Mouse (Mus musculus) B cell, adult 2 months (primary cell): Measurements from ENCODE around the gene Ahdc1.

Source experiments
- DNase-seq, 2 experiments: peaks; one replicate each; pipeline ENCODE4 v3.0.0; 2022

Gene Ahdc1

DNA sequence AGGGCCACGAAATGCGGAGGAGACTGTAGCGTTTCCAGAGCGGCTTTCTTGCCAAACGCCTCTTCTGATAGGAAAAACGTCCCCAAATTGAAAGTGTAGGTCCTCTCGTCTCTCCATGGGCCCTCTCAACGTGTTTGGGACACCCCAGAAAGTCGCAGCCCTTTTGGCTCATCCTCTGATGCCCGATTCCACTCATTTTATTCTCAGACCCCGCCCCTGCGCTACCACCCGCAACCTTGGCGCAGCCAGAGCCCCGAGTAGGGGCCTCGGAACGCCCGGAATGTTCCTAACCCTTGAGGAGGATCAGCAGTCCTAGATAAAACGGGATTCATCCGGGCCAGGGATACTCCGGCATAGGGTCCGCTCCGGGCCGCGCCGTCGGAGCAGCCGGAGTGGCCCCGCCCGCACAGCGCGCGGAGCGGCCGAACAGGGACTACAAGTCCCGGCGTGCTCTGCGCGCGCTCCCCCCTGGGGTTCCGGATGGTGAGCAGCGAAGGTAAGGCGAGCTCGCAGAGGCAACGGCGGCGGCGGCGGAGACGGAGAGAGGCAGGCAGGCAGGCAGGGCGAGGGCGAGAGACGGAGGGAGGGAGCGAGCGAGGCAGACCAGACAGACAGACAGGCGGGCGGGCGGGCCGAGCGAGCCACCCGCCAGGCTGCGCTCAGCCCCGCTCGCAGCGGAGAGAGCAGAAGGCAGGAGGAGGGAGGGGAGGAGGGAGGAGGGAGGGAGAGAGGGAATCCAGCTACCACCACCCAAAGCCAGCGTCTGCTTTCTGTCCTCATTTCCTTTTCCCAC, at the start of gene Ahdc1:
TSS of gene Ahdc1 (plus strand) at position 233 of the 793 bp plus-strand sequence.
- DNase-seq = peak; percentile 94 to 95

DNA sequence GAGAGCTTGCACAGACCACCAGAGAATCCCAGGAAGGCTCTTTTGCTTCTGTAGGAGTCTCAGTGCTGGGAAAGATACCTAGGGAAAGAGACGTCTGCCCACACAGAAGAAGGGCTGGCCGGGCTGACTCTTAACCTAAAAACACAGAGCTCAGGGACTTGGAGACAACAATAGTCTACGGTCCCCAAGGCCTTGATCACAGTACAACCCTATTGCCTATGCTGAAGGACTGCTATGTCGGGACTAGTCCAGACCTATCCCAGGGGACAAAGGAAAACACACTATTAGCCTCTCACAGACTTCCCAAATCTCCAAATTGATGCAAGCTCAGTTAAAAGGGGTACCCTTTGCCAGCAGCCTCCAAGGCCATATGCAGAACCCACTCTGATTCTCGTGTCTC, 49.2 kb upstream of the Ahdc1 start:
- DNase-seq = no peak

DNA sequence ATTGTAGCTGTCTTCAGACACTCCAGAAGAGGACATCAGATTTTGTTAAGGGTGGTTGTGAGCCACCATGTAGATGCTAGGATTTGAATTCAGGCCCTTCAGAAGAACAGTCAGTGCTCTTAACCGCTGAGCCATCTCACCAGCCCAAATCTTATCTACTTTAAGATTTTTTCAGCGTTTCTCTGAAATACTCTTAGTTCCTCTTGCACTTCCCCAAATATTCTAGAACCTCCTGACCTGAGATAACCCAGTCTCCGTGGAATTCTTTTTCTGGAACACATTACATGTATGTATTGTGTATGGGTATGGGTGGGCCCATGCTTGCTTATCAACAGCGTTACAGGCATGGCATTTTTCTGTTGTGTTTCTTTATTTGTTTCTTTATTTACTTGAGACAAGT, 48.4 kb upstream of the Ahdc1 start:
- no peak for DNase-seq

DNA sequence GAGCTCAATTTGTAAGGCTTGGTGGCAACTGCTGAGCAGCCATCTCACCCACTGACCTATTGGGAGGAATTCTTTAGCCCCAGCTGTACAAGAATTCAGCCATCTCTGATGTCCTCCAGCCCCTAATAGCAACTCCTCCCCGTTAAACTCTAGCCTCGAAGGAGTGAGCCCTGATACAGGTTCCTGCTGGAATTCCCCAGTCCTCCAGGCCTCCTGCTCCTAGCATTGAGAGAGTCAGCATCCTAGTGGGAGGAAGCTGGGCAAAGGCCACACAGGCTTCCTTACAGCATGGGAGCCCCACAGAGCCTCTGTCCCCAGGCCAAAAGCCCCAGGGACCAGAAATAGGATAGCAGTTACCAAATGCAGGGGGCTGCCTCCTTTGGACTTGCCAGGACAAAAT, 47.6 kb upstream of the Ahdc1 start:
- DNase-seq = no peak

DNA sequence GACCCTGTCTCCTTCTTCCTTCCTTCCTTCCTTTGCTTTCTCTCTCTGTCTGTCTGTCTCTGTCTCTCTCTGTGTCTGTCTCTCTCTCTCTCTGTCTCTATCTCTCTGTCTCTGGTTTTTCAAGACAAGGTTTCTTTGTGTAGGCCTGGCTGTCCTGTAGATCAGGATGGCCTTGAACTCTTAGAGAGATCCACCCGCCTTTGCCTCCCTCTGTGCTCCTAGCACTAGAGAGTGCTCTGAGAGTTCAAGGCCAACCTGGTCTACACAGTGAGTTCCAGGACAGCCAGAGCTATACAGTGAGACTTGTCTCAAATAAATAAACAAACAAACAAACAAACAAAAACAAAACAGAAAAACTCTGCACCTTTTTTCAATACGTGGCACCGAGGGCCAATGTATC, 47.0 kb upstream of the Ahdc1 start:
- DNase-seq = no peak

DNA sequence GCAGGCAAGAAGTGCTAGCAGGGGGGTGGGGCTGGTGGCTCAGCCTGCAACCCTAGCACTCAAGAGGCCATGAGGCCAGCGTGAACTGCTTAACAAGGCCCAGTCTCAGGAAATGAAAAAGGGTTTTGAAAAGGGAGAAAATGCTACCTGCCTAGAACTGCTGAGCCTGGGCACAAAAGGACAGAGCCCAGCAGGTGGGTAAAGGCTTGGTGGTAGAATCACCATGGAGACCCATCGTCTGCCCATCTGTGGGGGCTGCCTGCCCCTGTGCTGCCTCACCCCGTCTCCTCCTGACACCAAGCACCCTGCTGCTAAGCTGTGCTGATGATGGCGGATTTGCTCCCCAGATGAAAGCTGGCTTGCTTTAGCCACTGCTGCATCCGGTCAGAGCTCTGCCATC, 46.6 kb upstream of the Ahdc1 start:
- DNase-seq = no peak

DNA sequence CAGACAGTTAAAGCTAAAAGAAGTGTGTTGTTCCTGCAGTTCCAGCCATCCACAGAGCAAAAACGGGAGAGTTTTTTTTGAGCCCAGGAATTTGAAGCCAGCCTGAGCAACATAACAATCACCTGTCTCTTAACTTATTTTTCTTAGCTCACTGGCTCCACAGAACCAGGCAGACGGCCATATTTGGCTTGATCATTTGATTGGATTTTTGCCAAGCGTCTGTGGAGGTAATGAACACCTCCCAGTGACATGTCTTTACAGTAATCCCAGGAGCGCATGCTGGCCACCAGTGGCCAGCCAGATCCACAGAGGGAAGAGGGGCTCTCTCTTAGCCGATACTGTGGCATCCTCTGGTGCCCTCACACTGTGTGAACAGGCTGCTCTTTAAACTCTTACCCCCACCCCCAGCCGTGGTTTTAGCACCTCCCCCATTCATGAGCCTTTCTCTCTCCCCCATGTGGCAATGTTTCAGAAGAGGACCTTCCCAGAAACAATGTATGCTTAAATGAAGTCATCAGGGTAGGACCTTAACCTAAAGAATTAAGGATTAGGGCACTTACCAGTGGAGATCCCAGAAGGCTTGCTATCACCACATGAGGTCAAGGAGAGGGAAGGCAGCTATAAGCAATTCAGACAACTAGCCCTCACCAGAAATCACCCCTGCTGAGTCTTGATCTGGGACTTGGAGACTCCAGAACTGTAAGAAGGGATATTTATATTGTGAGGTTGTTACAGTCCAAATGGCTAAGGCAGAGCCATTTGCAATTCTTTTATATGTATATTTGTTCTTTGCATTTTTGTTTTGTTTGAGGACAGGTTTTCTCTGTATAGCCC, 42.7 kb upstream of the Ahdc1 start:
- no peak for DNase-seq

DNA sequence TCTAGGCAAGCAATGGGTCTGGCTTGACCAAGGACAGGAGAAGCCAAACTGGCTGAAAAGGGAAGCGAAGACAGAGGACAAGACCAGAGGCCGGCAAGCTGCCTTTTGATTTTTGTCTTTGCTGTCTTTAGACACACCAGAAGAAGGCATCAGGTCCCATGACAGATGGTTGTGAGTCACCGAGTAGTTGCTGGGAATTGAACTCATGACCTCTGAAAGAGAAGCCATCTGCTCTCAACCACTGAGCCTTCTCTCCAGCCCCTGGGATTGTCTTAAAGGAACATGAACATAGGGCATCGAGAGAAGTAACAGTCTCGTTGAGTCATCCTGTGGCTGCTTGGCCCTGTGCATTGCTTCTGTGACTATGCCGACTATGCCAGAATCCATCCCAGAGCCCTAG, 39.5 kb upstream of the Ahdc1 start:
- DNase-seq = peak; percentile 21 to 36

DNA sequence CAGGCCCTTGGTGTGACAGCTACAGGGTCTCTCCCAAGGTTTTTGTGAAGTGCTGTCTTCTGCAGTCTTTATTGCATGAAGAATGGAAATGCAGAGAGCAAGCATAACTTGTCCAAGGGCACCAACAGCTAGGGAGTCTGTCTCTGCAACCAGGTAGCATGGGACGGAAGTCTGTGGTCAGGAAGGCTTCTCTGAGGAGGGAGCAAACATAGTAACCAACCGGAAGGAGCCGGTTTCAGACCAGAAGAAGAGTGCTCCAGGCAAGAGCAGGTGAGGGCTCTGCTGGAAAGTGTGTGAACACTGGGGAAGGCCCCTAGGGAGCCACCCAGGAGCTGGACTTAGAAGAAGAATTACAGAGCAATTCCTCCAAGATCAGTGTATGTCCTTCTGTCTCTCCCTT, 39.0 kb upstream of the Ahdc1 start:
- DNase-seq = peak; percentile 42

DNA sequence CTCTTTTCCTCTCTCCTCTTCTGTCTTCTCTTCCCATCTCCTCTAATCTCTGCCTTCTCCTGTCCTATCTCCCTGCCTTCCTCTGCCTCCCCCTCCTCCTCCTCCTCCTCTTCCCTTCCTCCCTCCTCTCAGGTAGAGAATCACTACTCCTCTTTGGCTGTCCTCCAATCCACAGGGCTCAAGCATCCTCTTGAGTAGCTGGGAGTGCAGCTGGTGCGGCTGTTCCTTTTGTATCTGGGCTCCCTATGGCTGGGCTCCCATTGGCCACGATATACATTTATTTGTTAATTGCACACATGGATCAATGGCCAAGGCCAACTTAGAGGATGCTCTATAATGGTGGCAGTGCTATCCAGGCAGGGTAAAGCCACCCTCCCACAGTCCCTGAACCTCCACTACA, 38.5 kb upstream of the Ahdc1 start:
- no peak for DNase-seq

DNA sequence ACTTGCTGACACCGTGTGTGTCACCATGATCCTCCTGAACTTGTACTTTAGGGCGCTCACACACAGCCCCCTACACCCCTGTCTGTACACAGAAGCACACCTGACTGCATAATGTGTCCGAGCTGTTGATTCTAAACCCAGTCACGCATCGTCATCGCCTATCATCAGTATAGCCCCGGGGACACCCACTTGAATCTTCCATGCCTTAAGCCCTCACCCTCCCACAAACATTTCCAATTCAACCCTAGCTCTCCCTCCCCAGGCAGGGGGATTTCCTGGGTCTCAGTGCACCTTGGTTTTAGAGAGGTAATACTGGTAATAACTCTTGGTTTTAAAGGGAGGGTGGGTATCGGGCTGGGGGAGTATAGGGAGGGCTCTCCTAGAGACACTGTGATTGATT, 37.9 kb upstream of the Ahdc1 start:
- DNase-seq = no peak

DNA sequence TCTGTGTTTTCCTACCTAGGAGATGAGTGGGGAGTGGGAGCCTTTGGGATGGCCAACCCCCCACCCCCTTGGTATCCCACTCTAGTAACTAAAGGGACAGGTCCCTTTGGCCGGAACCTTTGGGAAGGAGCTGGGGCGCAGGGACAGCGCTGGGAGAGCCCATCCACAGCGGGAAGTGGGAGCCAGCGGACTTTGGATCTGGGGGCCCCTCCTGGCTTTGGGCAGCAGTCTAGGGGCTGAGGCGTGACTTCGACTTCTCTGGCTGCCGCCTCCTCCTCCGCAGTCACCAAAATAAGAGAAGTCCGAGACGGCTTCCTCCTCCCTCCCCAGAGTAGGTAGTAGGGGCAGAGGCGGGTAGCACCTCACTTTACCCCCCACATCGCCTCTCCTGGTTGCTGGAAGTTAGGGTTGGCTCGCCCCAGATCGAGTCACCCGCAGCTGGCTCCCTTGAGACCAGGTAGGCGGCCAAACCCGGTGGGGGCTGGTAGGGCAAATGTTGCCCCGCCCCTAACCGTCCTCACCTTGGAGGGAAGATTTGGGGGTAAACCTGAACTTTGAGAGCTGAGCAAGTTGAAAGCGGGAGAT, 37.2 kb upstream of the Ahdc1 start, which contains the start of gene Fgr:
TSS of gene Fgr (plus strand) at position 282 of the 585 bp plus-strand sequence.
- peak; percentile 72 to 74 for DNase-seq

DNA sequence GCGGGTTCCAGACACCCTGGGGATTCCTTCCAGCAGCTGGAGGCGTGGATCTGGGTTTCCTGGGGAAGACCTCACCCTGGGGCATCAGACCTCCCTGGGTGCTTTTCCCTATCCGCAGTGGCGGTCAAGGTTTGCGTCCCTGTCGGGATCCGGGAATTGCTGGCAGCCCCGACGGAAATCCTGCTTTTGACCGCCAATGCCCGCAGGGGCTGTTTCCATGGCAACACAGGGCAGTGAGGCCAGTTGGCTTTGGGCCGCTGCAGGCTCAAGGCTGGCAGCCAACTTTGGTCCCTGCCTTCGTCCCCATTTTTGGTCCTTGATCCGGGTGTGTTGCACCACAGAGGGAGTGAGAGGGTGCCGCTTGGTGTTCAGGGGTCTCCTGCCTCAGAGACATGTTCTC, 36.2 kb upstream of the Ahdc1 start:
- DNase-seq = peak; percentile 25 to 27

DNA sequence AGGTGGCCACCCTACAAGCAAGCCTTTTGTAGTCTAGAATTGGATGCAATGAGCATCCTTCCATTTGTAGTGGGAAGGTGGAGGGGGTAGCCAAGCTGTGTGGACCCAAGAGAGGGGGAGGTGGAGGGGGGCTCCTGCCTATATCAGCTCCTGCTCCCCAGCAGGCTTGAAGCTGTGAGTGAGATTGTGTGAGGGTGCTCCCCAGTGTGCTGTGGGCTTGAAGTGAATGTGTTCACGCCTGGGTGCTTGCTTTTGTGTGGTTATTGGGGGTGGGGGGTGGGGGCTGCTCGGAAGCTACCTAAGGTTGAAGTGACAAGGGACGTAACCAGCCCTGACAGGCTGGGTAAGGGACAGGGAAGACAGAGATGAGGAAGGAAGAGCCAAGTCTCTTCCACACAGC, 35.3 kb upstream of the Ahdc1 start:
- peak in 1 of 2 experiments; percentile 18 for DNase-seq

DNA sequence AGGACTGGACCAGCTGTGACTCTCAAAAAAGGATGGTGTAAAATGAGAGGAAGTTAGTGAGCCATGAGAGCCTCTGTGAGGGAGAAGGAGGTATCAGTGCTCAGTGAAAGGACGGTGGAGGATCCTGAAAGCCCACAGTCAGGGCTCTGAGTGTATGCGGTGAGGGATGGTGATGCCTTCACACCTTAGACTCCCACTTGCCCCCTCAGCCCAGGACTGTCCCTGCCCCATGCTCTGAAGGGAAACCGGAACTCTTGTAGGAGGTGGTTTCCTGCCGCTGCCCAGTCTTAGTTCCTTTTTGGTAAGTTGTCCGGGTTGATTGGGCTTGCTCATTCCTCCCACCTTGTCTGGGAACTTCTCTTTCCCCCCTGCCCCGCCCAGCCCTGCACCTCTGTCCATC, 34.3 kb upstream of the Ahdc1 start:
- DNase-seq = peak; percentile 67 to 74

DNA sequence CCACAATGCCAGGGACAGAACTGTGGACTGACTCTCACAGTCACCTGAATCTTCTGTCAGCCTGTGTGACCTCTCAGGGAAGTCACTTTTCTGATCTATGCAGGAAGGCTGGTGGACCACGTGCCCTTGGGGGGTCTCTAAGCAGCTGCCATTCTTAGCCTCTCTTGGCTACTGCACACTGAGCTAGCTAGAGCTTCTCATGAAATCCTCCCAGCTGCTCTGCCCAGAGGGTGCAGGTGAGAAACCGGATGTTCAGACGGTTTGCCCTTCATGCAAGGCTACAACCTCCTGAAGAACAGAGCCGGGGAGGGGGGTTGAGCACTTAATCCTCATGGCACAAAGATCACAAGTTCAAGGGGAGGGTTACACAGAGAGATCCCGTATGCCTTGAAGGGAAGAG, 33.5 kb upstream of the Ahdc1 start:
- DNase-seq = peak; percentile 32 to 41

DNA sequence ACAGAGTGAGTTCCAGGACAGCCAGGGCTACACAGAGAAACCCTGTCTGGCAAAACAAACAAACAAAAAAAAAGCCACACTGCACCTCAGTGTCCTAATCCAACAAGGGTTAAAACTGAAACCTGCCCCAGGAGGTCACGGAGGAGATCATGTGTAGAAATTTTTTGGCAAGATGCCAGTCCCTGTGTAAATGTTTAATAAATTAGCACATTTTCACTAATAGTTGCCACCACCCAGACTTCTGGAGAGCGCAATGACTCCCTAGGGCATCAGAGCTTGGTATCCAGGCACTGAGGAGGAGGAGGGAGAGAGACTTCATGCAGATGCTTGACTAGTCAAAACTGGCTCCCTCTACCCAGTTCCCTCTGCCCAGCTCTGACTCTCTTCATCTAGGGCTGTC, 31.9 kb upstream of the Ahdc1 start:
- no peak for DNase-seq

DNA sequence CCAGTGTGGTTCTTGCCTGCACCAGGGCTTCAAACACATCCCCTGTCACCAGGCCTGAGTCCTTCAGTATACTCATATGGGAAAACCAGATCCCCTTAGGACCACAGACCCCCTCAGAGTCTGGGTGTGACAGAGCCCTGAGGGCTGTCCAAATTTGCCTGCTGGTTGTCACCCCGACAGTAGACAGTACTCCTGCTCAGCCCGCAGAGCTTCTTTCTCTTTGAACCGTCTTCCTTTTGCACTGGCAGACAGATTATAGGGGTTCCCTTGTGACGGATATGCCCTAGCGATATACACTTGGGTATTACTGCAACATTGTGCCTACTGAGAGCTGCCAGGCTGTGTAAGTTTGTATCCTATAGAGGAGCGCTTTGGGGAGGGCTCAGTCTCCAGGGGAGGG, 29.4 kb upstream of the Ahdc1 start:
- DNase-seq = peak in 1 of 2 experiments; percentile 6

DNA sequence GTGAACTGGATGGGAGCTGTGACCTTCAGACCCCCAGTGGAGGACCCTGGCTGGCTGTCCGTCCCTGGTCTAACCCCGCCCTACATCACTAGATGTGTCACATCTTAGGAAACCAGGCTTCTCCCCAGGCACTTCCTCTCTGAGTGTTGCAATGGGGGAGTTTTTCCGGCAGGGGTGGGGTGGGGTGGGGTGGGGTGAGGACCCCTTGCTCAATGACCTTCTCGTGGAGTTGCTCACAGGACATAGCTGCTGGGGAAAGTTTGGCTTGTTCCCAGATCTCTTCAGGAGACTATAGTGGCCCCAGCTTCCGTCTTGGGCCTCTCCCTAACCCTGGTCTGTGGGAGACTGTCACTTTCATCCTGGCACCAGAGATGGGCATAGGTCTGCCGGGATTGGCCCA, 28.1 kb upstream of the Ahdc1 start:
- DNase-seq = no peak

DNA sequence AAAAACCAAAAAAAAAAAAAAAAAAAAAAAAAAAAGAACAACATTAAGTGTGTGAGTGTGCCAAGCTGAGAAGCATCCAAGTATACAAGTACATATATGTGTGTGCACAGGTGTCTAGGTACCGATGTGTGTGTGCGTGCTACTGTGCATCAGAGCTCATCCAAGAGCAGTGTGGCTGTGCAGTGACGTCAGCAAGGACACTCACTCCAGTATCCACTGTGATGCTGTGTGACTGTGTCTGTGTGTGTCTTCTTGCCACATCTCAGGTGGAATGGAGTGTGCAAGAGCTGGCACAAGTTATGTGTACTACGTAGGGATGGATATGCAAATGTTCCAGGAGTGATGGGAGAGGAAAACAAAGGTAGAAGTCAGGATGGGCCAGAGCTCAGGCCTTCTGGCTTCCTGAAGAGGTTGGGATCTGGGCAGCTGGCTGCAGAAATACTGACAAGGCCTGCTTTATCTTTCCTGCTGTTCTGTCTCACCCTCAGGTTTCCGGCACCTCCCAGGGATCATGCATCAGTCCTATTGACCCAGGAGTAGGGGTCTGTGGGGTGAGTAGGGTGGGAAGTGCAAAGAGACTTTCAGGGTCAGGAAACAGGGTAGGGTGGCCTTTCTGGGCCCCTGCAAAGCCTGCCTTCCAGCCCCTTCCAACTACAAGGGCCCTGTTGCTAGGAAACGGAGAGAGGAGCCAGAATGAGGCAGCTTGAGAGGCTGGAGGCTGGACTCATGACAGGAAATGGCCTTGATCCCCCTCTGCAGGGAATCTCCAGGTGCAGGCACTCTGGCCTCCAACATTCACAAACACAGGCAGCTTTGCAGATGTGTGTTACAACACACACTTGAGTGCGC, 27.2 kb upstream of the Ahdc1 start:
- DNase-seq = no peak

DNA sequence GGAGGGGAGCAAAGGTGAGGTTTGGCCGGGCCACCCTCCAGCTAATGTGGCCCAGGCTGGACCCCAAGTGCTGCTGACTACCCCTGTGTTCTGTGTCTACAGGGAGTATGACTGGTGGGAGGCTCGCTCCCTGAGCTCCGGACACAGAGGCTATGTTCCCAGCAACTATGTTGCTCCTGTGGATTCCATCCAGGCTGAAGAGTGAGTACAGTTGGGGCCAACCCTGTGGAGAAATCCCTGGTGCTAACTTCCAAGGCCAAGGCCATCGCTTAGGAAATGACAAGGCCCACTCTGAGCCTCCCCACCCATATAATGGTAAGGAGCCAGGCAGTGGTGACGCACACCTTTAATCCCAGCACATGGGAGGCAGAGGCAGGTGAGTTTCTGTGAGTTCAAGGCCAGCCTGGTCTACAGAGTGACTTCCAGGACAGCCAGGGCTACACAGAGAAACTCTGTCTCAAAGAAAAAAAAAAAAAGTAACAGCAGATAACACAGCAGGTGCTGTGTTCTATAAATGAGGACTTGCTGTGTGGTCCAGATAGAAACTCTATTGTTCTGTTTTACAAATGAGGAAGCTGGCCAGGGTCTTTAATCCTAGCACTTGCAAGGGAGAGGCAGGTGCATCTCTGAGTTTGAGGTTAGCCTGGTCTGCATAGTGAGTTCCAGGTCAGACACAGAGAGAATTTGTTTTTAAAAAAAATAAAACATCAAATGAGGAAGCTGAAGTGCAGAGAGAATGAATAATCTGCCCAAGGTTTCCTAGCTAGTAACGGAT, 22.3 kb upstream of the Ahdc1 start:
- peak in 1 of 2 experiments; percentile 32 for DNase-seq

DNA sequence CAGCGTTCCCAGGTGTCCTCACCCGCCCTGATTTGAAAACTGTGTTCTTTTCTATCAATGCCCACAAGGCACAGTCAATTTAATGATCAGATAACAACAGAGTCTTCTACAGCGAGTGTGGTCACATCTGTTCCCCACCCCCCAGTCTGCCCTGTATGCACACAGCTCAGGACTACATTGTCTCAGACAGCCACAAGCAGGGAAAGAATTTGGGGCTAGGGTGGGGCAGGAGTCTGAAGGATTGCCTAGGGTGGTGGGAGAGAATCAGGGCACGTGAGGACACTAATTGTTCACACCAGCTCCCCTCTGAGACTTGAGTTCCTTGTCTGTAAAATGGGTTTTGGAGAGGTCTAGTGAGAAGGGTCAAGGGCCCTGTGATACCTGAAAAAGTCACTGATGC, 17.5 kb upstream of the Ahdc1 start:
- no peak for DNase-seq
